Mouse (Mus musculus) cortical plate, adult 2 months (tissue): ENCODE results near the gene C87436.

Experiments
- CTCF ChIP-seq: fragments of 200-500 bp; IDR thresholded peaks from 2 replicates; pipeline ENCODE4 v1.5.1; 2011; ENCODE audit warnings: mild to moderate bottlenecking, control low read depth, low read length; ENCODE audit not compliant: insufficient read depth; ENCODE audit errors: extremely low read depth
- POLR2A ChIP-seq: fragments of 200-500 bp; IDR thresholded peaks from 2 replicates; pipeline ENCODE4 v1.6.1; 2011; ENCODE audit warnings: mild to moderate bottlenecking, low read length, control low read depth; ENCODE audit not compliant: insufficient read depth; ENCODE audit errors: extremely low read depth

DNA sequence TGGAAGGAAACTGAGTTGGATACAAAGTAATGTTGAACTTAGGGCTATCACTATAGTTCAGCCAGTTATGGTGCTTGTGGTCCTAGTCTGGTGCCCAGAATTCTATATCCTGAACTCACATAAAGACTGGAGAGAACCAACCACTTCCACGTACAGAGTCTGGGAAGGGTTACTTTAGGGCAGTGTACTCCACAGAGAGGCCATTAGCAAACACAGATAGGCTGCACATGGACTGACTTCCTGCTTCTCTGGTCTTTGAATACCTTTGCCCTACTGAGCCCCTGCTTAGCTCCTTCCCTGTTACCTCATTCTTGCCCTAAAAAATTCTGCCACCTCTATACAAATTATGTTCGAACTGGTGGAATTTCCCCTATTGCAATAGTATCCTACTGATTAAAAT lies 38.2 kb upstream of the C87436 start:
- TF ChIP-seq CTCF (no peak), POLR2A (no peak)
